Mouse (Mus musculus) MEL-GATA-1-ER (cell line): ENCODE measurements around the gene Atp4a.

Source experiments
- DNase-seq: peaks from one replicate; pipeline ENCODE4 v3.0.0-alpha.2; 2012; ENCODE audit warnings: low read depth; ENCODE audit errors: extremely low read depth

Atp4a gene

GRCm38 (mm10) chr7:30711942-30712341, at the start of gene Atp4a:
Gene Atp4a, plus strand, starts transcription at chr7:30712209.
- no peak for DNase-seq

- peak; percentile 88 for DNase-seq
Observed at GRCm38 (mm10) chr7:30664529-30665200, 47.3 kb upstream of the Atp4a start, which contains the start of gene Haus5. Gene Haus5, minus strand, starts transcription at chr7:30664994.

- DNase-seq, result no peak
Observed at GRCm38 (mm10) chr7:30665321-30665720, 46.7 kb upstream of the Atp4a start.

GRCm38 (mm10) chr7:30669229-30669628, 42.8 kb upstream of the Atp4a start:
- peak; percentile 46 for DNase-seq

GRCm38 (mm10) chr7:30671480-30671879, 40.5 kb upstream of the Atp4a start, which contains the start of gene Pmis2:
Gene Pmis2, minus strand, starts transcription at chr7:30671605.
- no peak for DNase-seq

- peak; percentile 9 for DNase-seq
Observed at GRCm38 (mm10) chr7:30678263-30678975, 33.6 kb upstream of the Atp4a start.

- DNase-seq, result no peak
Observed at GRCm38 (mm10) chr7:30681897-30682296, 30.1 kb upstream of the Atp4a start.

GRCm38 (mm10) chr7:30683425-30683824, 28.6 kb upstream of the Atp4a start:
- no peak for DNase-seq

- DNase-seq, result no peak
Observed at GRCm38 (mm10) chr7:30688325-30688724, 23.7 kb upstream of the Atp4a start.

- peak; percentile 75 for DNase-seq
Observed at GRCm38 (mm10) chr7:30698101-30698500, 13.9 kb upstream of the Atp4a start.

- DNase-seq, result peak; percentile 90
Observed at GRCm38 (mm10) chr7:30698589-30698988, 13.4 kb upstream of the Atp4a start, which contains the start of gene 2200002J24Rik. Gene 2200002J24Rik, plus strand, starts transcription at chr7:30698926.

GRCm38 (mm10) chr7:30706214-30706882, 5.7 kb upstream of the Atp4a start:
- no peak for DNase-seq

GRCm38 (mm10) chr7:30707441-30707840, 4.6 kb upstream of the Atp4a start:
- no peak for DNase-seq

GRCm38 (mm10) chr7:30717006-30717715, 5.2 kb downstream of the Atp4a start:
- DNase-seq, result peak; percentile 96

- DNase-seq, result no peak
Observed at GRCm38 (mm10) chr7:30717716-30718046, 5.7 kb downstream of the Atp4a start.

- DNase-seq, result no peak
Observed at GRCm38 (mm10) chr7:30719669-30720068, 7.7 kb downstream of the Atp4a start.

- no peak for DNase-seq
Observed at GRCm38 (mm10) chr7:30721286-30721685, 9.3 kb downstream of the Atp4a start.

GRCm38 (mm10) chr7:30723274-30723953, 11.4 kb downstream of the Atp4a start:
- DNase-seq, result no peak

- no peak for DNase-seq
Observed at GRCm38 (mm10) chr7:30728214-30728613, 16.2 kb downstream of the Atp4a start.

GRCm38 (mm10) chr7:30728739-30729395, 16.9 kb downstream of the Atp4a start:
- no peak for DNase-seq
